Mouse (Mus musculus): ENCODE data around the gene Sf3b1. TPM values are rescaled to one million over a fixed set of nuclear protein-coding genes. Genes with fewer than 3 reads are reported as not detected.
A peak's percentile ranks its signal among the peaks of the same experiment; 100 is the strongest.
"Not testable (repeated sequence)": the region's sequence is repeated elsewhere in the genome, so short reads cannot be mapped to it uniquely, and the experiment has no call there.

Sf3b1 gene
- 313 and 342 TPM in 2 replicates for polyA plus RNA-seq (2014; fragmentation: Nextera tagmentation; extraction: Ambion mirVana)

- H3K4me2 ChIP-seq, result peak within 1 kb of the TSS; percentile 82
- 2% methylated on average over 46 of the region's 46 CpGs for WGBS
- peak within 1 kb of the TSS; percentile 97 for H3K27ac ChIP-seq (ENCODE audit: low read depth)
- DNase-seq (peak; percentile 98), ATAC-seq (ENCODE audit: insufficient read depth) (peak; percentile 98)
- TF ChIP-seq CTCF (IDR thresholded peaks at IDR 0.05; ENCODE audit: low read depth), result no peak
- H3K4me1 ChIP-seq (ENCODE audit: insufficient read depth), result peaks cover 5% of the 10 kb centered on the region; the same call in 1 of the 2 replicates
- no peaks in the 10 kb centered on the region for H3K36me3 ChIP-seq (ENCODE audit: insufficient read depth)
- no peaks in the 10 kb centered on the region for H3K27me3 ChIP-seq (ENCODE audit: insufficient read depth, low read length)
- no peaks in the 10 kb centered on the region for H3K9me3 ChIP-seq (ENCODE audit: low read depth, low read length)
- H3K9ac ChIP-seq, result peak within 1 kb of the TSS; percentile 99
- peak within 1 kb of the TSS; percentile 98 for H3K4me3 ChIP-seq (ENCODE audit: low read depth, low read length)
These were observed at the start of gene Sf3b1 for GRCm38 (mm10) chr1:55027253-55027801. Sf3b1 (minus strand) TSS chr1:55027481.

- no peak overlapping the region for H3K4me2 ChIP-seq
- TF ChIP-seq CTCF (IDR thresholded peaks at IDR 0.05; ENCODE audit: low read depth), result no peak
- ATAC-seq (ENCODE audit: insufficient read depth) (peak; percentile 3; the same call in 1 of the 2 replicates), DNase-seq (no peak)
- no peak overlapping the region for H3K27ac ChIP-seq (ENCODE audit: low read depth)
- no peak overlapping the region for H3K4me3 ChIP-seq (ENCODE audit: low read depth, low read length)
- no peaks in the 10 kb centered on the region for H3K27me3 ChIP-seq (ENCODE audit: insufficient read depth, low read length)
- no peak overlapping the region for H3K9ac ChIP-seq
- H3K4me1 ChIP-seq (ENCODE audit: insufficient read depth), result no peaks in the 10 kb centered on the region
- H3K9me3 ChIP-seq (ENCODE audit: low read depth, low read length), result no peaks in the 10 kb centered on the region
- peaks cover 57% of the 10 kb centered on the region for H3K36me3 ChIP-seq (ENCODE audit: insufficient read depth)
These were observed 49.1 kb upstream of the Sf3b1 start for GRCm38 (mm10) chr1:55076395-55076743.

DNA sequence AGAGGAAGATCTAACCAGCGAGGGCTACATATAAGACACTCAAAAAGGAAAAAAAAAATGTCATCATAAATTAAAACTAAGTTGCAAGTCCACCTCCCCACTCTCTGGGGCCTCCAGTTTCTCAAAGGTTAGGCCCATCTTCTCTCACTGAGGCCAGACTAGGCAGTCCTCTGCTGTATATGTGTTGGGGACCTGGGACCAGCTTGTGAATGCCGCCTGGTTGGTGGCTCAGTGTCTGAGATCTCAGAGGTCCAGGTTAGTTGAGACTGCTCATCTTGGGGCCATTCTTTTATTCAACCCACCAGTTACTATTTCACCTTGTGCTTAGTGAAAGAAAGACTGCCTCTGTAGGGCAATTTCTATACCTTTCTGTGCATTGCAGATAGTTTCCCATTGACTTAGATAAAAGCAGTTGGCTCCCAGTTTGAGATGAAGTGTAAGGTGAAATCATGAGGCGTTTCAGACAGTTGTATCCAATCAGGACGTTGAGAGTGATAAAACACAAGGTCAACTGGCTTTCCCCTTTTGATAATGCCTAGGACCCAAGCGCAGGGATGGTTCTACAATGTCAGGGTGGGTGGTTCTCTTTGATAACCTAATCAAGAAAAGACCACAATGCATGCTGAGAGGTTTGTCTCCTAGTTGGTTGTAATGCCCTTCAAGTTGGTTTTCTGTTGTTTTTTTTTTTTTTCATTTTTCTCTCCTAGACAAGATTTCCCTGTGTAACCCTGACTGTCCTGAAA lies 48.5 kb upstream of the Sf3b1 start:
- no peak overlapping the region for H3K9ac ChIP-seq
- no peaks in the 10 kb centered on the region for H3K27me3 ChIP-seq (ENCODE audit: insufficient read depth, low read length)
- no peak overlapping the region for H3K27ac ChIP-seq (ENCODE audit: low read depth)
- no peak for ATAC-seq (ENCODE audit: insufficient read depth)
- no peaks in the 10 kb centered on the region for H3K9me3 ChIP-seq (ENCODE audit: low read depth, low read length)
- no peak for DNase-seq
- H3K4me3 ChIP-seq (ENCODE audit: low read depth, low read length), result no peak overlapping the region
- 57% methylated on average over 5 of the region's 5 CpGs for WGBS
- TF ChIP-seq CTCF (IDR thresholded peaks at IDR 0.05; ENCODE audit: low read depth), result no peak
- H3K4me1 ChIP-seq (ENCODE audit: insufficient read depth), result no peaks in the 10 kb centered on the region
- H3K4me2 ChIP-seq, result no peak overlapping the region
- peaks cover 52% of the 10 kb centered on the region for H3K36me3 ChIP-seq (ENCODE audit: insufficient read depth)

GRCm38 (mm10) chr1:55074757-55075156 lies 47.5 kb upstream of the Sf3b1 start:
- Histone ChIP-seq H3K9me3 (ENCODE audit: low read depth, low read length) (no peaks in the 10 kb centered on the region), H3K36me3 (ENCODE audit: insufficient read depth) (peaks cover 41% of the 10 kb centered on the region), H3K4me3 (ENCODE audit: low read depth, low read length) (no peak overlapping the region), H3K27ac (ENCODE audit: low read depth) (no peak overlapping the region), H3K9ac (no peak overlapping the region), H3K4me1 (ENCODE audit: insufficient read depth) (no peaks in the 10 kb centered on the region), H3K27me3 (ENCODE audit: insufficient read depth, low read length) (no peaks in the 10 kb centered on the region), H3K4me2 (no peak overlapping the region)
- no peak for TF ChIP-seq CTCF (IDR thresholded peaks at IDR 0.05; ENCODE audit: low read depth)
- ATAC-seq (ENCODE audit: insufficient read depth) (no peak), DNase-seq (no peak)
- 30% methylated on average over 2 of the region's 2 CpGs for WGBS

DNA sequence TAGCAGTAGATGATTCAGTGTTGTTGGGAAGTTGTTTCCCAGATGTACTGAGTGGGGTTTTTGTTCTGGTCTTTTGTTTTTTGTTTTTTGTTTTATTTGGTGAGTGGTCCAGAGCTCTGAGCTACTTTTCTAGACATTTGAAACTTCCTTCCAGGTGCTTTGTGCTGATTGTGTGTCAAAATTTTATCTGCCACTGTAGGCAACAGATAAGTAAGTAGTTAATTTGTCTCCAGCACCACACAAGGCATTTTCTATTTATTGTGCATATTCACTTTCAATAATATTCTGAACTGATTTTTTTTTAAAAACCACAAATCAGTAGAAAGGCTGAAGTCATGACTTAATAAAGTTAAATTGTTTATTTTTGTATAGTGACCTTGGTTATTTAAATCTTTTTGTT lies 45.0 kb upstream of the Sf3b1 start:
- not testable (repeated sequence) for H3K4me2 ChIP-seq; H3K4me1 ChIP-seq (ENCODE audit: insufficient read depth); H3K9me3 ChIP-seq (ENCODE audit: low read depth, low read length); H3K4me3 ChIP-seq (ENCODE audit: low read depth, low read length); DNase-seq; H3K9ac ChIP-seq; H3K27me3 ChIP-seq (ENCODE audit: insufficient read depth, low read length); ATAC-seq (ENCODE audit: insufficient read depth); H3K27ac ChIP-seq (ENCODE audit: low read depth)
- H3K36me3 ChIP-seq (ENCODE audit: insufficient read depth), result peaks cover 36% of the 10 kb centered on the region

DNA sequence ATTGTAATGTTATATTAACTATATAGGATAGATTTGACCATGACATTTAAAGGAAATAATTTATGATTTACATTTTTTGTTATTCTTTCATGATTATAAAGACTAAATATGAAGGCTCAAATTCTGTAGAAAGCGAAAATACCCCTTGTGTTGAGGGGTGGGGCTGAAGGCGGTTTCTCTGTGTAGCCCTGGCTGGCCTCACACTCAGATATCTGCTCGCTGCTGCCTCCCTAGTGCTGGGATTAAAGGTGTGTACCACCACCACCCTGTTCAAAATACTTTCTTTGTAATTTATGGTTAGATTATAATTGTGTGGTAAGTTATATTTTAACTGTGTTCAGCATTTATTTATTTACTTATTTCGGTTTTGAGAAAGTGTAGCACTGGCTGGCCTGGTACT lies 34.5 kb upstream of the Sf3b1 start:
- Histone ChIP-seq H3K27me3 (ENCODE audit: insufficient read depth, low read length) (no peaks in the 10 kb centered on the region), H3K4me3 (ENCODE audit: low read depth, low read length) (no peak overlapping the region), H3K4me2 (no peak overlapping the region), H3K36me3 (ENCODE audit: insufficient read depth) (peaks cover 29% of the 10 kb centered on the region), H3K27ac (ENCODE audit: low read depth) (no peak overlapping the region), H3K4me1 (ENCODE audit: insufficient read depth) (no peaks in the 10 kb centered on the region), H3K9ac (no peak overlapping the region), H3K9me3 (ENCODE audit: low read depth, low read length) (no peaks in the 10 kb centered on the region)
- no peak for TF ChIP-seq CTCF (IDR thresholded peaks at IDR 0.05; ENCODE audit: low read depth)
- ATAC-seq (ENCODE audit: insufficient read depth) (no peak), DNase-seq (no peak)
- WGBS, result 87% methylated on average over 4 of the region's 4 CpGs

DNA sequence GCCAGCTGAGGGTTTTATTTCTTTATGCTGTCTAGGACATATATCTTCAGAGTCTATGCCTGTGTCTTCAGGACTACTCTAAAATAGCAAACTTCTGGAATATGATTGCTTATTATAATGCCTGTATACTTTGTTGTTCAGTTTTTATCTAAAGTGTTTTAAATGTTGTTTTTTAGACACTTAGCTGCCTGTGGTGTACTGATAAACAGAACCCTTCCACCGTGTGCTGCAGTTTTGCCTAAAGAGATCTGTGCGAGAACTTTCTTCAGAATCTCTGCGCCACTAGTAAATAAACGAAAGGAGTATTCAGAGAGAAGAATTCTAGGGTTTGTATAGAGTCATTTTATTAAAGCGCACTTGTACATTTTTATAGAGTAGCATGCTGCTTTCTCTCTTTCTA lies 33.8 kb upstream of the Sf3b1 start:
- ATAC-seq (ENCODE audit: insufficient read depth), result no peak
- Histone ChIP-seq H3K27ac (ENCODE audit: low read depth) (no peak overlapping the region), H3K36me3 (ENCODE audit: insufficient read depth) (peaks cover 23% of the 10 kb centered on the region), H3K4me1 (ENCODE audit: insufficient read depth) (no peaks in the 10 kb centered on the region), H3K9me3 (ENCODE audit: low read depth, low read length) (no peaks in the 10 kb centered on the region), H3K4me3 (ENCODE audit: low read depth, low read length) (no peak overlapping the region), H3K27me3 (ENCODE audit: insufficient read depth, low read length) (no peaks in the 10 kb centered on the region), H3K4me2 (no peak overlapping the region), H3K9ac (no peak overlapping the region)
- no peak for DNase-seq
- WGBS, result 86% methylated on average over 5 of the region's 5 CpGs
- TF ChIP-seq CTCF (IDR thresholded peaks at IDR 0.05; ENCODE audit: low read depth), result no peak

DNA sequence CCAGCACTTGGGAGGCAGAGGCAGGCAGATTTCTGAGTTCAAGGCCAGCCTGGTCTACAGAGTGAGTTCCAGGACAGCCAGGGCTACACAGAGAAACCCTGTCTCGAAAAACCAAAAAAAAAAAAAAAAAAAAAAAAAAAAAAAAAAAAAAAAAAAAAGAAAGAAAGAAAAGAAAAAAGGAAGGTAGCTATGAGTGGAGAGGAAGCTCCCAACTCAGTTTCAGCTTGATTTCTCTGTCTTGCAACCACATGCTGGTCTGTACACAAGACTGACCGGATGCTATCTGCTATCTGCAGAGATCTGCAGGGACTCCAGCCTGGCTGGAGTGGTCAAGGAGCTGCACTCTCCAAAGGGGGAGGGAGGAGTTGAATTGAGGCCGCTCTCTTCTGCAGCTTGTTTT lies 31.1 kb upstream of the Sf3b1 start:
- not testable (repeated sequence) for H3K9ac ChIP-seq; ATAC-seq (ENCODE audit: insufficient read depth); H3K27me3 ChIP-seq (ENCODE audit: insufficient read depth, low read length); H3K27ac ChIP-seq (ENCODE audit: low read depth); H3K4me2 ChIP-seq; DNase-seq; H3K4me1 ChIP-seq (ENCODE audit: insufficient read depth); H3K4me3 ChIP-seq (ENCODE audit: low read depth, low read length); H3K36me3 ChIP-seq (ENCODE audit: insufficient read depth); H3K9me3 ChIP-seq (ENCODE audit: low read depth, low read length)
- 83% methylated on average over 2 of the region's 3 CpGs for WGBS

Data from lung, embryonic 14.5 days (tissue).